Mouse (Mus musculus): ENCODE results near the gene Ift27.

DNA sequence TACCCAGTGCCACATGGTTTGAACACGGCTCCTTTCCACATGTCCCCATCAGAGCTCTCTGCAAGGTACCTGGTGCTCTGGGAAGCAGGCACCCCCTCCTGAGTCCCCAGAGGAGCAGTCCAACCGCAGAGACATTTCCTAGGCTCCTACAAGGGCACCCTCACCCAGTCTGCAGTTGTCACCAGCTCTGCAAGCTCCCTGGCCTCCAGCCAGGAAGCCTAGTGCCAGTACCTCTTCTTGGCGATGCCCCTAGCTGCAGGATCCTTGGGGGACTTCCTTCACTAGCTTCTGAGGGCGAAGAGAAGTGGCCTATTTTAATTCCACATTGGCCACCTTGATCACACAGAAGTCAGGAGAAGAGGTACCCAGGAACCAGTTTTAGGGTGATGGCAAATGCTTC lies 16.1 kb downstream of the Ift27 start:
- TF ChIP-seq POLR2A (IDR thresholded peaks at IDR 0.05; ENCODE audit: borderline replicate concordance, extremely low read depth, insufficient read depth, insufficient read length, poor library complexity, severe bottlenecking) (no peak), CTCF (IDR thresholded peaks at IDR 0.05; ENCODE audit: borderline replicate concordance, extremely low read depth, insufficient read depth, insufficient read length) (no peak)
